Mouse (Mus musculus) Muller cell, postnatal 12 days (primary cell): ENCODE results near the gene Rnf10.
A peak's percentile ranks its signal among the peaks of the same experiment; 100 is the strongest.

Experiments used
- DNase-seq: peaks from one replicate; pipeline ENCODE4 v3.0.0-alpha.2; 2015; ENCODE audit errors: inconsistent ontology term

Gene Rnf10

DNA sequence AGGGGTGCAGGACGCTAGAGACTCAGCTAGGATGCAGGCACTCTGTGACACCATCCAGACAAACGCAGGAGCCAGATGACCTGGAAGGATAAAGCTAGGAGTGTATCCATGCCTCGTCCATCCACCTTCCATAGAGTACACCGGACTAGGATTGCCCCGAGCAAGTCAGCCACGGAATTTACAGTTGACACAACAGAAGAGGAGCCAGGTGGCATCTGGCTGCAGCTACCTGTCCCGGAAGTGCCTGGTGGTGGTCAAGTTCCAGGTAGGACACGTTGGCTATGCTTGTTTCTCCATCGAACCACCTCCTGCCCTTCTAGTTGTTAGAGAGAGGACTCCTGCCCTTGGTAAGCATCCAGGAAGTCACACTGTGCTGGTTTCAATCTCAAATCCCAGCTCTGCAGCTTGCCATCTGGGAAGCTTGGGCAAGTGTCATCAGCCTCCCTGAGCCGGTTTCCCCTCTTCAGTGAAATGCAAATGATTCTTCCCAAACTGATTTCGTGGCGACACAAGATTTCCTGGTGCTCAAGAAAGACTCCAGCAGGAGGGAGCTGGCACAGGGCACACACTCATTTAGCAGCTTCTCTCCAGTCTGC, 78.0 kb downstream of the Rnf10 start:
- DNase-seq: no peak

- peak; percentile 41 for DNase-seq
Measured at GRCm38 (mm10) chr5:115193669-115194625, 78.8 kb downstream of the Rnf10 start, which contains the start of gene Cabp1. Gene Cabp1, minus strand, starts transcription at chr5:115194381.

DNA sequence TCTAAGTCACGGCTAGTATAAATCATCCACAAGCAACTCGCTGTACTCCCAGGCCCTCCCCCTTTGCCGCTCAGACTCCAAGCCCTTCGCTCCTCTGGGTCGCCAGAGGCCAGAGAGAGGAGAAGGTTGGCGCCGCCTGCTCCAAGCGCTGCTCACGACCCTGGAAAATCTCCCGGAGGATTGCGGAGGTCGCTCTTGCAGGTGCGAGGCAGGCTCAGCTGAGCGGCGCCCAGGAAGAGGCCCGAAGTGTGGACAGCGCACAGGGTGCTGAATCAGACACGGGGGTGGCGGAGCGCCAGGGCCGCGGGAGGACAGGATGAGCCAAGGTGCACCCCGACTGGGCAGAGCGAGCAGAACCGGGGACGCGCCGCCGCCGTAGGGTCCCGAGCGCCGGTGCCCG, 79.5 kb downstream of the Rnf10 start:
- DNase-seq: peak; percentile 77

- no peak for DNase-seq
Measured at GRCm38 (mm10) chr5:115192828-115193195, 79.9 kb downstream of the Rnf10 start.

DNA sequence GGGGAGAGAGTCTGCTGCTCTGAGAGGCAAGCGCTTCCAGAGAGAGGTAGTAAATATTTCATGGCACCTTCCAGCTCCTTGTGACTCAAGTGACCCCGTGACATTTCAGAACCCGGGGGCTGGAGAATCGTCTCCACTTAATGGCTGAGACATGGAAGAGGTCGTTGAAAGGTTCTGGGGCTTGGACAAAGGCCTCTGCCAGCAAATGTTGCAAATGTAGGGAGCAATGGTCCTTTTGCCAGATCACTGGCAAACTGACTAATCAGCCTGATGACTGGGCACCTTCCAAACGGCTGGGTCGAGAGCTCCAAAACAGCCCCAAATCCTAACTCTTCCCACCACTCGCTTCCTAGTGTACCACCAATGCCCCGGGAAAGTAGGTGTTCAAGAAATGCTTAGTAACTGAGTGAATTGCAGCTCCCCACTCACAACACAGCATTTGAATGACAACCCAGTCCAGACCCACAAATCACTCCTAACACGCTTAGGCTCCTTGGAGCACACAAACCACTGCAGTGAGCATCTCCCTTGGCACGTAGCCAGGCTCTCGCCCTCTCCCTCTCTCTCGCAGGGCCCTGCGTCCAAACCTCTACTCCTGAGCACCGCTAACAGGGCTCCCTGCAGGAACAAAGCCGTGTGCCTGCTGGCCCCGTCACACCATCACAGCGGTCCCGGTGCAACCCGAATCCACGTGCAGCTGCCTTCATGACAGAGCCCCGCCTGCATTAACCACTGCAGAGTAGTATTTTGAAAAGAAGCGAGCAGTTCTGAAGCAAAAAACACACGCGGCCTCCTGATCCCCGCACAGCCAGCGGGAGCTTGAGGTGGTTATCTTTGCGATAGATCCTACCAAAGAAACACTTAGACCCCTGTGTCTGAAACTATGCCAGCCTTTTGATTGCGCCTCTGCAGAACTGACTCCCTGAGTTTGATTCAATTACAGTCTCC, 80.5 kb downstream of the Rnf10 start:
- DNase-seq: no peak
